Mouse (Mus musculus): ENCODE data around the gene Cyp26c1. TPM values are rescaled to one million over a fixed set of nuclear protein-coding genes. Genes with fewer than 3 reads are reported as not detected.

Cyp26c1 gene
- not detected in 2 replicates for polyA plus RNA-seq (2015; fragmentation: Nextera tagmentation; extraction: Ambion mirVana)

DNA sequence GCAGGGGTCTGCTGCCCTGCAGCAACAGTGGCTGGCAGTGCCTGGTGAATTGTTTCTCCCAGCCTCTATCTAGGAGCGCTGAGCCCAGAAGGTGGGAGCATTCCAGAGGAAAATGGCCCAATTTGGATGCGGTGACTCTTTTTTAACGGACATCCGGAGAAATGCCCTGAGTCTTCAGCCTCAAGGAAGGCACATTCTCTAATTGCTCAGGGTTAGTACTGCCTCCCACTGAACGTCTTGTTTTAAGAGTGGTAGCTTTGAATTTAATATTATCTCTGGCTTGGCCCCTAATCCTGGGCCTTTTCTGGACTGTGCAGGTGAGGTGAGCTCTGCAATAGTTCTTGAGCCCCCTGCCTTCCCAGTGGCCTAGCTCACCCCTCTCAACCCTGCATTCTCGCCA lies at the start of gene Cyp26c1:
TSS of gene Cyp26c1 (plus strand) at position 301 of the 400 bp plus-strand sequence.
- H3K27me3 ChIP-seq (ENCODE audit: control insufficient read depth, insufficient read depth, low read depth, low read length) = peaks cover 75% of the 10 kb centered on the region
- no peak within 1 kb of the TSS for H3K9ac ChIP-seq (ENCODE audit: low read length)
- no peak within 1 kb of the TSS for H3K4me2 ChIP-seq (ENCODE audit: low read depth, low read length)
- H3K4me1 ChIP-seq (replicated peaks; ENCODE audit: control insufficient read depth, insufficient read depth, low read length) = no peaks in the 10 kb centered on the region
- H3K4me3 ChIP-seq (ENCODE audit: low read length) = no peak within 1 kb of the TSS
- WGBS = 22% methylated on average over 6 of the region's 6 CpGs
- no peak within 1 kb of the TSS for H3K27ac ChIP-seq (ENCODE audit: low read length)
- no peaks in the 10 kb centered on the region for H3K36me3 ChIP-seq (ENCODE audit: control insufficient read depth, insufficient read depth, low read length)
- no peak for ATAC-seq (ENCODE audit: low read depth)
- no peaks in the 10 kb centered on the region for H3K9me3 ChIP-seq (ENCODE audit: control insufficient read depth, low read length)

DNA sequence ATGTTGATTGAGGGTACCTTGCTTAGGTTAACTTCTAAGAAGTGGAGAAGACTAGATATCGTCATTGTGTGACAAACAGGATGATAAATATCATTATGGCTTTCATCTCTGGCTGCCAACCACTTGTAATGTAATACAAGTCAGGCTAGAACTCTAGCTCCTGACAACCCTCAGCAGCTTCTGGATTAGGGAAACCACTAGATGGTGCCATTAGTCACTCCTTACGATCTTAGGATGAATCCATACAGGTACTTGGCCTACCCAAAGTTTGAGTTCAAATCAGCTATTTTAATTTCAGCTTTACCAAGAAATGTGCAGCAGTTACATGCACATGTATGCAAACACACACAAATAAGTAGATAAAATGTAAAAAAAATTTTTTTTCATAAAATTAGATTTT lies 37.4 kb upstream of the Cyp26c1 start:
- no peaks in the 10 kb centered on the region for H3K36me3 ChIP-seq (ENCODE audit: control insufficient read depth, insufficient read depth, low read length)
- no peak overlapping the region for H3K4me3 ChIP-seq (ENCODE audit: low read length)
- ATAC-seq (ENCODE audit: low read depth) = no peak
- 29% methylated on average over 2 of the region's 2 CpGs for WGBS
- H3K27ac ChIP-seq (ENCODE audit: low read length) = no peak overlapping the region
- no peaks in the 10 kb centered on the region for H3K4me1 ChIP-seq (replicated peaks; ENCODE audit: control insufficient read depth, insufficient read depth, low read length)
- H3K9me3 ChIP-seq (ENCODE audit: control insufficient read depth, low read length) = no peaks in the 10 kb centered on the region
- no peak overlapping the region for H3K9ac ChIP-seq (ENCODE audit: low read length)
- no peaks in the 10 kb centered on the region for H3K27me3 ChIP-seq (ENCODE audit: control insufficient read depth, insufficient read depth, low read depth, low read length)
- no peak overlapping the region for H3K4me2 ChIP-seq (ENCODE audit: low read depth, low read length)

DNA sequence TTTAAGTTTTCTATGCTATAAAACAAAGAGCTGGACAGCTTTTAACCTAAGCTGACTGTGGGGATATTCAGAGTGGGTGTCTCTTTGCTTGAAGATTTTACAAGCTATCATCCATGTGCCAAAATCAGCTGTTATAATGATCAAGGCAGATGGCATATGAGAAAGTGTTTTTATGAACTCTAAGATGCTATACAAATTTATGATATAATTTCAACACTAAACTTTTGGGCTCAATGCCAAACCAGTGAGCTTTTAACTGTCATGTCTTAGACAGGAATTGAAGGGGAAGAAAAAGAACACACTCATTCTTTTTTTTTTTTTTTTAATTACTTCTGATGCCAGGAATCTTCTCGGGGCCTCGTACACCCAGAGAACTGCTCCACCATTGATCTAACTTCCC lies 34.9 kb upstream of the Cyp26c1 start:
- Histone ChIP-seq H3K9me3 (ENCODE audit: control insufficient read depth, low read length) (no peaks in the 10 kb centered on the region), H3K27ac (ENCODE audit: low read length) (no peak overlapping the region), H3K4me3 (ENCODE audit: low read length) (no peak overlapping the region), H3K4me2 (ENCODE audit: low read depth, low read length) (no peak overlapping the region), H3K36me3 (ENCODE audit: control insufficient read depth, insufficient read depth, low read length) (no peaks in the 10 kb centered on the region), H3K9ac (ENCODE audit: low read length) (no peak overlapping the region), H3K27me3 (ENCODE audit: control insufficient read depth, insufficient read depth, low read depth, low read length) (no peaks in the 10 kb centered on the region), H3K4me1 (replicated peaks; ENCODE audit: control insufficient read depth, insufficient read depth, low read length) (no peaks in the 10 kb centered on the region)
- no peak for ATAC-seq (ENCODE audit: low read depth)
- WGBS = 30% methylated on average over 2 of the region's 2 CpGs

DNA sequence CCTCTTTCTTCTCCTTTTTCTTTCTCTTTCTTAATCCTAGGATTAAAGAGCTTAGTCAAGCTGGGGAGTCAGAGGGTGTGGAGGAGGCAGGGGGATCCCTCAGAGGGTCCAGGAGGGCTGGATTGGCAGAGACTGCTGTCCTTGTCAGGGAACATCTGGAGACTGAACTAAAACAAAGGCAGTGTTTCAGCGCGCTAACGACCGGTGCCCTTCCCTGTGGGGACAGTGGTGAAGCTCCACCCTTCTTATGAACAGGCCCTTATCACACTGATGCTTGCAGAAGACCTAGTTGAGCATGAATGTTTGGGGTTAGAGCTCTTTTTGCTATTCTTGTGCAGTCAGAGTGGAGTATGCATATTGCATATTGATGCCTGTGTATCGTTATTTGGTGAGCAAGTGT lies 31.4 kb upstream of the Cyp26c1 start:
- H3K4me2 ChIP-seq (ENCODE audit: low read depth, low read length) = no peak overlapping the region
- H3K9ac ChIP-seq (ENCODE audit: low read length) = no peak overlapping the region
- H3K9me3 ChIP-seq (ENCODE audit: control insufficient read depth, low read length) = no peaks in the 10 kb centered on the region
- WGBS = 39% methylated on average over 5 of the region's 5 CpGs
- no peaks in the 10 kb centered on the region for H3K4me1 ChIP-seq (replicated peaks; ENCODE audit: control insufficient read depth, insufficient read depth, low read length)
- H3K27me3 ChIP-seq (ENCODE audit: control insufficient read depth, insufficient read depth, low read depth, low read length) = no peaks in the 10 kb centered on the region
- no peaks in the 10 kb centered on the region for H3K36me3 ChIP-seq (ENCODE audit: control insufficient read depth, insufficient read depth, low read length)
- H3K27ac ChIP-seq (ENCODE audit: low read length) = no peak overlapping the region
- no peak for ATAC-seq (ENCODE audit: low read depth)
- no peak overlapping the region for H3K4me3 ChIP-seq (ENCODE audit: low read length)

DNA sequence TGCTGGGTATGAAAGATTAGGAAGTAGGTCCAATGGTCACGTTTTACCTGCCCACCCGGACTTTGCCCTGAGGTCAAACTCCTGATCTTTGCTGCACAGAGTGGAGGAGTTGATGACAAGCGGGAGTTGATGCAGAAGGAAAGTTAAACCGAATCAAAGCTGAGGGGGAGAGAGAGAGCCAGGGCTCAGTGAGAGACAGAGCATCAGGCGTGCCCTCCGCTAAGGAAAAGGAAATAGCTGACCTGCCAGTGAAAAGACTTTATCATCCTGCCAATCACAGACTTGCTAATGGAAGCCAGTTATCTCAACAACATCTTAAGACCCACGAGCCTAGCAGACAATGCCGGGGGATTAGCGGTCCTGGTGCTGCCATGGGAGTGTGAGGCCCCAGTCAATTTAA lies 28.9 kb upstream of the Cyp26c1 start:
- H3K9ac ChIP-seq (ENCODE audit: low read length) = no peak overlapping the region
- H3K4me2 ChIP-seq (ENCODE audit: low read depth, low read length) = no peak overlapping the region
- H3K27me3 ChIP-seq (ENCODE audit: control insufficient read depth, insufficient read depth, low read depth, low read length) = no peaks in the 10 kb centered on the region
- H3K9me3 ChIP-seq (ENCODE audit: control insufficient read depth, low read length) = no peaks in the 10 kb centered on the region
- H3K4me1 ChIP-seq (replicated peaks; ENCODE audit: control insufficient read depth, insufficient read depth, low read length) = no peaks in the 10 kb centered on the region
- no peak overlapping the region for H3K27ac ChIP-seq (ENCODE audit: low read length)
- no peaks in the 10 kb centered on the region for H3K36me3 ChIP-seq (ENCODE audit: control insufficient read depth, insufficient read depth, low read length)
- 15% methylated on average over 9 of the region's 9 CpGs for WGBS
- ATAC-seq (ENCODE audit: low read depth) = no peak
- H3K4me3 ChIP-seq (ENCODE audit: low read length) = no peak overlapping the region

DNA sequence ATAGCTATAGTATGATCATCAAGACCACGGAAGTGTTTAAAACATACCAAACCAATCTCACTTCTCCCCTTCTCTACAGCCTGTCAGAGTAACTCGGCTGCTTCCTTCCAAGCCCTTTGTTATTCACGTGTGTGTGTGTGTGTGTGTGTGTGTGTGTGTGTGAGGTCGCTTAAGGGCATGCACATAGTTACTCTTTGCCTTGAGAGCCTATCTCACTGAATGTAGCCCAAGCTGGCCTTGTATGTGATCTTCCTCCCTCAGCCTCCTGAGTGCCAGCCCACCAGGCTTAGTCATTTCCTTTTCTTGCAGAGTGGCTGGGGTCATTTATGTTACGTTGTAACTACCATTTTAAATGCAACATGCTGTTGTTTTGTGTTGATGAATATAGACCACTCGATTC lies 20.1 kb upstream of the Cyp26c1 start:
- no peak overlapping the region for H3K4me3 ChIP-seq (ENCODE audit: low read length)
- H3K27ac ChIP-seq (ENCODE audit: low read length) = no peak overlapping the region
- no peaks in the 10 kb centered on the region for H3K9me3 ChIP-seq (ENCODE audit: control insufficient read depth, low read length)
- H3K4me2 ChIP-seq (ENCODE audit: low read depth, low read length) = no peak overlapping the region
- WGBS = 63% methylated on average over 6 of the region's 6 CpGs
- ATAC-seq (ENCODE audit: low read depth) = no peak
- no peak overlapping the region for H3K9ac ChIP-seq (ENCODE audit: low read length)
- H3K36me3 ChIP-seq (ENCODE audit: control insufficient read depth, insufficient read depth, low read length) = no peaks in the 10 kb centered on the region
- H3K27me3 ChIP-seq (ENCODE audit: control insufficient read depth, insufficient read depth, low read depth, low read length) = no peaks in the 10 kb centered on the region
- H3K4me1 ChIP-seq (replicated peaks; ENCODE audit: control insufficient read depth, insufficient read depth, low read length) = no peaks in the 10 kb centered on the region

DNA sequence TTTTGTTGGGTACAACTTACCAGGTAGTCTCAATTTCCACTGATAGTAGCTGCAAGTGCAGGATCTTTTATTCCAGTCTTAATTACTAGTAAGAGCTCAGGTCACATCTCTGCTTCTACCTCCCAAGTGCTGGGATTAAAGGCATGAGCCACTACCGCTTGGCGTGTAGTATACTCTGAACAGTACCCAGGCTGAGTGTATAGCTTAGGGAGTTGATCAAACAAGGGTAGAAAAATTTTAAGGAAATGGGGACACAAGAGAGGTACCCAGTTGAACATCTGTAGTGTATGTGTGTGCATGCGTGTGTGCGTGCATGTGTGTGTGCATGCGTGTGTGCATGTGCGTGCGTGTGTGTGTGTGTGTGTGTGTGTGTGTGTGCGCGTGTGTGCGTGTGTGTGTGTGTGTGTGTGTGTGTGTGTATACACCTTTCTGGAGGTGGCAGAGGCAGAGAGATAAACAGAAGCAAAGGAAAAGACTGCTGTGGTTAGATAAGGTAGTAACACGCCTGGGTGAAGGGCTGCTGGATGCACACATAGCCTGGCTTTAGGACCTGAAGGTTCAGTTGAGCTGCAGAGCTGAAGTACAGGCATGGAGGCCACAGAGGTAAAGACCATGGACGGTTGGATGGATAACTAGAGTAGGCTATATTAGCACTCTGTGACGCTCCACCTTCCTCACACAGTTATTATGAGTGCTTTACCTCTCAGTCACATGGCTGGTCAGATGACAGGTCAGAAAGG lies 17.4 kb upstream of the Cyp26c1 start:
- no peak overlapping the region for H3K4me3 ChIP-seq (ENCODE audit: low read length)
- H3K27me3 ChIP-seq (ENCODE audit: control insufficient read depth, insufficient read depth, low read depth, low read length) = no peaks in the 10 kb centered on the region
- H3K27ac ChIP-seq (ENCODE audit: low read length) = no peak overlapping the region
- no peaks in the 10 kb centered on the region for H3K4me1 ChIP-seq (replicated peaks; ENCODE audit: control insufficient read depth, insufficient read depth, low read length)
- no peak overlapping the region for H3K4me2 ChIP-seq (ENCODE audit: low read depth, low read length)
- no peak for ATAC-seq (ENCODE audit: low read depth)
- no peak overlapping the region for H3K9ac ChIP-seq (ENCODE audit: low read length)
- no peaks in the 10 kb centered on the region for H3K36me3 ChIP-seq (ENCODE audit: control insufficient read depth, insufficient read depth, low read length)
- no peaks in the 10 kb centered on the region for H3K9me3 ChIP-seq (ENCODE audit: control insufficient read depth, low read length)
- WGBS = 55% methylated on average over 13 of the region's 13 CpGs

DNA sequence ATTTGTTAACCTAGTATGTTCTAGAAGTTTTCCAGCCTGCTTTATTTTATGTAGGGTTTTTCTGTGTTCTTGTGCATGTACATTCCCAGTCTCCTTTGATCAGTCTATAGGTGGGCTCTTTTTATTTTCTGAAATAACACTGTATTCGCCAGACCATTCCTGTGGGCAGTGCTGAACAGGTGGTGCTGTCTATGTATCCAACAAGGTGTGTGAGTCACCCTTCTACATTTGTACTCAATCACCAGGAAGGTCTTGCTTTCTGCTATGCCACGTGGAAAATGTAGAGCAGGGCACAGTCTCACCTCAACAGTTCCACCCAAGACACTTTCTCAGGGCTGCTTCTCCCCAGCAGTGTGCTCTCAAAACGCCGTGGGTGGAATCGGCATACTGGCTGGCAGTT lies 16.7 kb upstream of the Cyp26c1 start:
- Histone ChIP-seq H3K36me3 (ENCODE audit: control insufficient read depth, insufficient read depth, low read length) (no peaks in the 10 kb centered on the region), H3K27me3 (ENCODE audit: control insufficient read depth, insufficient read depth, low read depth, low read length) (no peaks in the 10 kb centered on the region)
- WGBS = 84% methylated on average over 5 of the region's 5 CpGs

DNA sequence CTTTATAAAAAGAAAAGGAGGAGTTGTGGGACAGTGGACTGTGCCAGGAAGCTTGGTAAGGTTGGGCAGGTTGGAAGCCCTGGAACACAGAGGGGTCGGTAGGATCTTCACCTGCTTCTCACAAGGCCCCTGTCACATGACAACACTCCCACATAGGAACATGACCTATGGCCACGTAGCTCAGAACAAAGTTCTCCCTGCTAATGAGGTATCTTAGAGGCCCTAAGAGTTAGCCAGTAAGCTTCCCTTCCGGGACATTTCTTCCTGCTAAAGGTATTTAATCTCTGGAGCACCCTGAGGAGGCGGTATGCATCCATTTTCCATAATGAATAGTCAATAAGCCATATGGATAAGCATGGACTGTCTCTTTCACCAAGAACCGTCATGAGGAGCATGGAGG lies 15.9 kb upstream of the Cyp26c1 start:
- no peaks in the 10 kb centered on the region for H3K4me1 ChIP-seq (replicated peaks; ENCODE audit: control insufficient read depth, insufficient read depth, low read length)
- H3K36me3 ChIP-seq (ENCODE audit: control insufficient read depth, insufficient read depth, low read length) = no peaks in the 10 kb centered on the region
- H3K27me3 ChIP-seq (ENCODE audit: control insufficient read depth, insufficient read depth, low read depth, low read length) = no peaks in the 10 kb centered on the region
- H3K4me2 ChIP-seq (ENCODE audit: low read depth, low read length) = no peak overlapping the region
- H3K4me3 ChIP-seq (ENCODE audit: low read length) = no peak overlapping the region
- H3K9ac ChIP-seq (ENCODE audit: low read length) = no peak overlapping the region
- H3K27ac ChIP-seq (ENCODE audit: low read length) = no peak overlapping the region
- H3K9me3 ChIP-seq (ENCODE audit: control insufficient read depth, low read length) = no peaks in the 10 kb centered on the region
- ATAC-seq (ENCODE audit: low read depth) = no peak
- 86% methylated on average over 5 of the region's 5 CpGs for WGBS

More for the DNA sequence above, 16.7 kb upstream of the Cyp26c1 start:
- Histone ChIP-seq H3K9ac (ENCODE audit: low read length) (no peak overlapping the region), H3K9me3 (ENCODE audit: control insufficient read depth, low read length) (no peaks in the 10 kb centered on the region), H3K4me3 (ENCODE audit: low read length) (no peak overlapping the region), H3K4me1 (replicated peaks; ENCODE audit: control insufficient read depth, insufficient read depth, low read length) (no peaks in the 10 kb centered on the region), H3K4me2 (ENCODE audit: low read depth, low read length) (no peak overlapping the region), H3K27ac (ENCODE audit: low read length) (no peak overlapping the region)
- no peak for ATAC-seq (ENCODE audit: low read depth)

DNA sequence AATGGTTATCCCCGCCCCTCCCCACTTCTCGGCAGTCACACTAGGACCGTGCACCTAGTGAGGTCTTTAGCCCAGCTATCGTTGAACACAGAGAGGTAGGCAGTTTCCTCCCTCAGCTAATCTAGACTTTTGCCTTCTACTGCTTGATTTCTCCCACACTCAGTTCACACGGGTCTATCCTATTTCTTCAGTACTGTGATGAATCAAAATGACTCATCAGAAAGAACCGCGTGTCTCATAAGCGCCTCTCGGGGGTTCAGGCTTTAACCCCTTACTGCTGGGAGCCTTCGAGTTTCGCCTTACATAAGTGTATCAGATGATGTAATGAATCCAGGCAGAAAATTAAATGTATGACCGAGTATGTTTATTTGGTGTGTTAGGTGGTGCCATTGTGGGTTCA lies 12.0 kb upstream of the Cyp26c1 start:
- H3K4me2 ChIP-seq (ENCODE audit: low read depth, low read length) = no peak overlapping the region
- 39% methylated on average over 12 of the region's 12 CpGs for WGBS
- H3K36me3 ChIP-seq (ENCODE audit: control insufficient read depth, insufficient read depth, low read length) = no peaks in the 10 kb centered on the region
- no peaks in the 10 kb centered on the region for H3K4me1 ChIP-seq (replicated peaks; ENCODE audit: control insufficient read depth, insufficient read depth, low read length)
- H3K9ac ChIP-seq (ENCODE audit: low read length) = no peak overlapping the region
- no peaks in the 10 kb centered on the region for H3K27me3 ChIP-seq (ENCODE audit: control insufficient read depth, insufficient read depth, low read depth, low read length)
- no peaks in the 10 kb centered on the region for H3K9me3 ChIP-seq (ENCODE audit: control insufficient read depth, low read length)
- no peak for ATAC-seq (ENCODE audit: low read depth)
- H3K27ac ChIP-seq (ENCODE audit: low read length) = no peak overlapping the region
- H3K4me3 ChIP-seq (ENCODE audit: low read length) = no peak overlapping the region
